Mouse (Mus musculus): ENCODE results near the gene 4930563M21Rik. TPM values are rescaled to one million over a fixed set of nuclear protein-coding genes. Genes with fewer than 3 reads are reported as not detected.
"Not testable (repeated sequence)": the region's sequence is repeated elsewhere in the genome, so short reads cannot be mapped to it uniquely, and the experiment has no call there.

The 4930563M21Rik gene
- not detected in 2 replicates for polyA plus RNA-seq (2015; fragmentation: Nextera tagmentation; extraction: Ambion mirVana)

GRCm38 (mm10) chr9:56010450-56010849, at the start of gene 4930563M21Rik:
4930563M21Rik (minus strand) TSS chr9:56010550.
- no peak within 1 kb of the TSS for H3K4me3 ChIP-seq (ENCODE audit: low read depth, low read length)
- no peak within 1 kb of the TSS for H3K27ac ChIP-seq (ENCODE audit: low read length)
- H3K27me3 ChIP-seq (ENCODE audit: control insufficient read depth, insufficient read depth, low read depth, low read length), result no peaks in the 10 kb centered on the region
- WGBS, result 79% methylated on average over 4 of the region's 4 CpGs
- no peak for ATAC-seq
- no peaks in the 10 kb centered on the region for H3K9me3 ChIP-seq (replicated peaks; ENCODE audit: control insufficient read depth, low read length, poor library complexity, severe bottlenecking)
- no peaks in the 10 kb centered on the region for H3K4me1 ChIP-seq (ENCODE audit: control insufficient read depth, insufficient read depth, low read length)
- no peak within 1 kb of the TSS for H3K9ac ChIP-seq (ENCODE audit: low read depth, low read length)
- no peak within 1 kb of the TSS for H3K4me2 ChIP-seq (ENCODE audit: low read length)
- no peaks in the 10 kb centered on the region for H3K36me3 ChIP-seq (ENCODE audit: control insufficient read depth, insufficient read depth, low read length)

GRCm38 (mm10) chr9:56056147-56056546, 45.8 kb upstream of the 4930563M21Rik start:
- ATAC-seq, result no peak
- 92% methylated on average over 6 of the region's 6 CpGs for WGBS
- no peaks in the 10 kb centered on the region for H3K27me3 ChIP-seq (ENCODE audit: control insufficient read depth, insufficient read depth, low read depth, low read length)

GRCm38 (mm10) chr9:56053796-56054195, 43.4 kb upstream of the 4930563M21Rik start:
- Histone ChIP-seq H3K9me3 (replicated peaks; ENCODE audit: control insufficient read depth, low read length, poor library complexity, severe bottlenecking) (no peaks in the 10 kb centered on the region), H3K36me3 (ENCODE audit: control insufficient read depth, insufficient read depth, low read length) (peaks cover 19% of the 10 kb centered on the region), H3K27me3 (ENCODE audit: control insufficient read depth, insufficient read depth, low read depth, low read length) (no peaks in the 10 kb centered on the region), H3K4me2 (ENCODE audit: low read length) (no peak overlapping the region), H3K27ac (ENCODE audit: low read length) (no peak overlapping the region), H3K4me3 (ENCODE audit: low read depth, low read length) (no peak overlapping the region), H3K9ac (ENCODE audit: low read depth, low read length) (no peak overlapping the region), H3K4me1 (ENCODE audit: control insufficient read depth, insufficient read depth, low read length) (no peaks in the 10 kb centered on the region)
- 81% methylated on average over 3 of the region's 3 CpGs for WGBS
- ATAC-seq, result no peak

More at GRCm38 (mm10) chr9:56056147-56056546, 45.8 kb upstream of the 4930563M21Rik start:
- H3K27ac ChIP-seq (ENCODE audit: low read length), result no peak overlapping the region
- no peak overlapping the region for H3K4me3 ChIP-seq (ENCODE audit: low read depth, low read length)
- no peak overlapping the region for H3K4me2 ChIP-seq (ENCODE audit: low read length)
- H3K36me3 ChIP-seq (ENCODE audit: control insufficient read depth, insufficient read depth, low read length), result peaks cover 32% of the 10 kb centered on the region
- H3K9me3 ChIP-seq (replicated peaks; ENCODE audit: control insufficient read depth, low read length, poor library complexity, severe bottlenecking), result no peaks in the 10 kb centered on the region
- no peak overlapping the region for H3K9ac ChIP-seq (ENCODE audit: low read depth, low read length)
- no peaks in the 10 kb centered on the region for H3K4me1 ChIP-seq (ENCODE audit: control insufficient read depth, insufficient read depth, low read length)

- H3K4me1 ChIP-seq (ENCODE audit: control insufficient read depth, insufficient read depth, low read length), result peaks cover 14% of the 10 kb centered on the region
- no peaks in the 10 kb centered on the region for H3K9me3 ChIP-seq (replicated peaks; ENCODE audit: control insufficient read depth, low read length, poor library complexity, severe bottlenecking)
- peak; percentile 85 for ATAC-seq
- H3K27ac ChIP-seq (ENCODE audit: low read length), result peak overlapping the region; percentile 96
- peak overlapping the region; percentile 69 for H3K4me2 ChIP-seq (ENCODE audit: low read length)
- WGBS, result 0% methylated on average over 16 of the region's 16 CpGs
- peak overlapping the region; percentile 91 for H3K9ac ChIP-seq (ENCODE audit: low read depth, low read length)
- H3K36me3 ChIP-seq (ENCODE audit: control insufficient read depth, insufficient read depth, low read length), result peaks cover 19% of the 10 kb centered on the region
- H3K4me3 ChIP-seq (ENCODE audit: low read depth, low read length), result peak overlapping the region; percentile 72
- H3K27me3 ChIP-seq (ENCODE audit: control insufficient read depth, insufficient read depth, low read depth, low read length), result no peaks in the 10 kb centered on the region
Measured at GRCm38 (mm10) chr9:56042181-56042621, 31.9 kb upstream of the 4930563M21Rik start.

- H3K9ac ChIP-seq (ENCODE audit: low read depth, low read length), result peak within 1 kb of the TSS; percentile 91
- H3K4me3 ChIP-seq (ENCODE audit: low read depth, low read length), result peak within 1 kb of the TSS; percentile 72
- H3K4me2 ChIP-seq (ENCODE audit: low read length), result peak within 1 kb of the TSS; percentile 69
- H3K36me3 ChIP-seq (ENCODE audit: control insufficient read depth, insufficient read depth, low read length), result peaks cover 19% of the 10 kb centered on the region
- peak within 1 kb of the TSS; percentile 96 for H3K27ac ChIP-seq (ENCODE audit: low read length)
- peak; percentile 100 for ATAC-seq
- H3K27me3 ChIP-seq (ENCODE audit: control insufficient read depth, insufficient read depth, low read depth, low read length), result no peaks in the 10 kb centered on the region
- H3K9me3 ChIP-seq (replicated peaks; ENCODE audit: control insufficient read depth, low read length, poor library complexity, severe bottlenecking), result no peaks in the 10 kb centered on the region
- under 1% methylated on average over 46 of the region's 49 CpGs for WGBS
- peaks cover 14% of the 10 kb centered on the region for H3K4me1 ChIP-seq (ENCODE audit: control insufficient read depth, insufficient read depth, low read length)
Measured at GRCm38 (mm10) chr9:56041372-56042180, 31.2 kb upstream of the 4930563M21Rik start, which contains the start of gene Rcn2. Rcn2 (plus strand) TSS chr9:56041845.

GRCm38 (mm10) chr9:56032219-56032618, 21.9 kb upstream of the 4930563M21Rik start:
- ATAC-seq, result no peak

GRCm38 (mm10) chr9:56027292-56027691, 16.9 kb upstream of the 4930563M21Rik start:
- no peaks in the 10 kb centered on the region for H3K9me3 ChIP-seq (replicated peaks; ENCODE audit: control insufficient read depth, low read length, poor library complexity, severe bottlenecking)
- H3K27ac ChIP-seq (ENCODE audit: low read length), result no peak overlapping the region
- no peak overlapping the region for H3K9ac ChIP-seq (ENCODE audit: low read depth, low read length)
- H3K4me1 ChIP-seq (ENCODE audit: control insufficient read depth, insufficient read depth, low read length), result no peaks in the 10 kb centered on the region
- no peaks in the 10 kb centered on the region for H3K36me3 ChIP-seq (ENCODE audit: control insufficient read depth, insufficient read depth, low read length)
- no peak overlapping the region for H3K4me3 ChIP-seq (ENCODE audit: low read depth, low read length)
- no peak for ATAC-seq
- no peak overlapping the region for H3K4me2 ChIP-seq (ENCODE audit: low read length)
- WGBS, result 86% methylated on average over 16 of the region's 16 CpGs
- no peaks in the 10 kb centered on the region for H3K27me3 ChIP-seq (ENCODE audit: control insufficient read depth, insufficient read depth, low read depth, low read length)

More at GRCm38 (mm10) chr9:56032219-56032618, 21.9 kb upstream of the 4930563M21Rik start:
- Histone ChIP-seq H3K9ac (ENCODE audit: low read depth, low read length) (no peak overlapping the region), H3K4me2 (ENCODE audit: low read length) (no peak overlapping the region), H3K9me3 (replicated peaks; ENCODE audit: control insufficient read depth, low read length, poor library complexity, severe bottlenecking) (no peaks in the 10 kb centered on the region), H3K36me3 (ENCODE audit: control insufficient read depth, insufficient read depth, low read length) (no peaks in the 10 kb centered on the region), H3K27me3 (ENCODE audit: control insufficient read depth, insufficient read depth, low read depth, low read length) (no peaks in the 10 kb centered on the region), H3K4me3 (ENCODE audit: low read depth, low read length) (no peak overlapping the region), H3K4me1 (ENCODE audit: control insufficient read depth, insufficient read depth, low read length) (no peaks in the 10 kb centered on the region), H3K27ac (ENCODE audit: low read length) (no peak overlapping the region)
- WGBS, result 67% methylated on average over 3 of the region's 3 CpGs

- H3K4me2 ChIP-seq (ENCODE audit: low read length), result no peak overlapping the region
- H3K27ac ChIP-seq (ENCODE audit: low read length), result no peak overlapping the region
- H3K4me1 ChIP-seq (ENCODE audit: control insufficient read depth, insufficient read depth, low read length), result no peaks in the 10 kb centered on the region
- no peak overlapping the region for H3K4me3 ChIP-seq (ENCODE audit: low read depth, low read length)
- no peaks in the 10 kb centered on the region for H3K27me3 ChIP-seq (ENCODE audit: control insufficient read depth, insufficient read depth, low read depth, low read length)
- no peak overlapping the region for H3K9ac ChIP-seq (ENCODE audit: low read depth, low read length)
- H3K9me3 ChIP-seq (replicated peaks; ENCODE audit: control insufficient read depth, low read length, poor library complexity, severe bottlenecking), result no peaks in the 10 kb centered on the region
- no peak for ATAC-seq
- H3K36me3 ChIP-seq (ENCODE audit: control insufficient read depth, insufficient read depth, low read length), result no peaks in the 10 kb centered on the region
- WGBS, result 48% methylated on average over 2 of the region's 2 CpGs
Measured at GRCm38 (mm10) chr9:56024772-56025171, 14.4 kb upstream of the 4930563M21Rik start.

GRCm38 (mm10) chr9:56004679-56005078, 5.7 kb downstream of the 4930563M21Rik start:
- ATAC-seq; H3K9ac ChIP-seq (ENCODE audit: low read depth, low read length); H3K9me3 ChIP-seq (replicated peaks; ENCODE audit: control insufficient read depth, low read length, poor library complexity, severe bottlenecking); H3K27ac ChIP-seq (ENCODE audit: low read length); H3K36me3 ChIP-seq (ENCODE audit: control insufficient read depth, insufficient read depth, low read length); H3K4me1 ChIP-seq (ENCODE audit: control insufficient read depth, insufficient read depth, low read length); H3K4me2 ChIP-seq (ENCODE audit: low read length); H3K27me3 ChIP-seq (ENCODE audit: control insufficient read depth, insufficient read depth, low read depth, low read length); H3K4me3 ChIP-seq (ENCODE audit: low read depth, low read length): not testable (repeated sequence)
- WGBS, result no CpG with 5 or more reads among the region's 2 CpGs
